Mouse (Mus musculus) 416B (cell line): ENCODE data around the gene Eif2ak3.
"Not testable (repeated sequence)": the region's sequence is repeated elsewhere in the genome, so short reads cannot be mapped to it uniquely, and the experiment has no call there.

Experiments
- DNase-seq: peaks from one replicate; pipeline ENCODE4 v3.0.0; 2011; ENCODE audit warnings: low read depth

The Eif2ak3 gene

GRCm38 (mm10) chr6:70844002-70844804, at the start of gene Eif2ak3:
Gene Eif2ak3 (plus strand): TSS chr6:70844515.
- DNase-seq = peak; percentile 100

DNA sequence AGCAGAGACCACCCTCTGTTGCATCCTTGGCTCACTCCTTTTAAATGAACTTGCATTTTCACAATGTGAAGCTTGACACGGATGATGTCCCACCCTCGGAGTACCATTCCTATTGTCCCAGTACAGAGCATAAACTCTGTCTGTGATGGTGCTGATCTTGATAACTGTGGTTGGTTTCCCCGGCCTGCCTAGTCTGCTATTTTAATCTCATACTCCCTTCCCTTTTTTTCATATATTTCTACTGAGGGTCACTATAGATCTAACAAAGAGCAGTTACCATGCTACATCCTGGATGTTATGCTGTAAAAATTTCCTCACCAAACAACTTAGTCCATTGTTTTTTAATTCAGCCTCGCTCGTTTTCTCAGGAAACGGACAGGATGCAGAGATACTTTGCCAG, 47.4 kb upstream of the Eif2ak3 start:
- no peak for DNase-seq

DNA sequence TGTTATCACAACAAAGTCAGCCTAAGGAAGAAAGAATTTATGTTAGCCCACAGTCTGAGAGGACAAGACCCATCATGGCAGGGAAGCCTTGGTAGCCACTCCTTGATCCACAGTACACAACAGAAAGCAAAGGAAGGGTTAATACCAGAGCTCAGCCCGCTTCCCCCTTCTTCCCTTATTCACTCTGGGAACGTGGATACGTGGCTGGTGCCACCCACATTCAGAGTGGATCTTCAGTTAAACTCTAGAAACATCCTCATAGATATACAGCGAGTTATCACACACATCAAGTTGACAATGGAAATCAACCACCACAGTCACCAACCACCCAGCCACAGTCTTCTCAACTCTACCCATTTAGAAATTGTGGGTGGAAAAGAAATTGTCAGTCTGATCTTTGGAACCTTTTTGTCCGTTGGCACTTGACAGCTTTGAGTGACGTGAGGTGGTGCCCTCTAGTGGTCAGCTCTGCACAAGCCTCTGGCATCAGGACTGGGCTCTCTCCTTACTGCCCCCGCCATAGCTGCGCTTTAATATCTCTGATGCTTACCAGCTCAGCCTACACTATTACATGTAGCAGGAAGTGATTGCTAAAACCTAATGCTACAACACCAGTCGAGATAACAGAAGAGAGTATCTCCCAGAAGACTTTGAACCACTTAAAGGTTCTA, 46.6 kb upstream of the Eif2ak3 start:
- DNase-seq = peak; percentile 85

- peak; percentile 79 for DNase-seq
These were observed 39.7 kb upstream of the Eif2ak3 start for GRCm38 (mm10) chr6:70804632-70805031.

GRCm38 (mm10) chr6:70805267-70805666, 39.0 kb upstream of the Eif2ak3 start:
- peak; percentile 75 for DNase-seq

DNA sequence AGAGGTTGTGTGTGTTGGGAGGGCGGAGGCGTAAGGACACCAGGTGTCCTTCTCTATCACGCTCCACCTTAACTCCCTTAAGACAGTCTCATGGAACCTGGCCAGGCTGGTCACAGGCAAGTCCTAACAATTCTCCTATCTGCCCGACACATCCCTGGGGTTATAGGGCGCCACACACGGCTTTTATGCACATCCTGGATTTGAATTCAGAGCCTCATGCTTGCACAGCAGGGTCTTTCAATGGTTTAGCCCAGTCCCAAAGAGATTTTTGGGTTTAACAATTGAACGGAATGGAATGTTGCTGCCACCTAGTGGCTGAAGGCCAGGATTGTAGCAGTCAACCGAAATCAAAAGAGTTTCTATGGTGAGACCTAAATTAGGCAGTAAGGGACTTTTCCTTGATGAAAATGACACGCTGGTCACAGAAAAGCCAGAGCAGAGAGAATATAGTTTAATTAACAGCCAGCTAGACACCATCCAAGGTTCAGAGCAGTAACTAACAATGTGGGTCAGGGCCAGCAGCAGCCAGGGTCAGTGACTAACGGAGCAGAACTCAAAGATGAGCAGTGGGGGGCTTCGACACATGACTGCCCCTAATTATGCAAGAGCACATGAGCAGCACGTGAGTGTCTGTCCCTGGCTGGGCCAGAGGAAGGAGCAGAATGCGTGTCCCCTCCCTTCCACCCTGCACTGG, 38.3 kb upstream of the Eif2ak3 start:
- DNase-seq = peak; percentile 73

DNA sequence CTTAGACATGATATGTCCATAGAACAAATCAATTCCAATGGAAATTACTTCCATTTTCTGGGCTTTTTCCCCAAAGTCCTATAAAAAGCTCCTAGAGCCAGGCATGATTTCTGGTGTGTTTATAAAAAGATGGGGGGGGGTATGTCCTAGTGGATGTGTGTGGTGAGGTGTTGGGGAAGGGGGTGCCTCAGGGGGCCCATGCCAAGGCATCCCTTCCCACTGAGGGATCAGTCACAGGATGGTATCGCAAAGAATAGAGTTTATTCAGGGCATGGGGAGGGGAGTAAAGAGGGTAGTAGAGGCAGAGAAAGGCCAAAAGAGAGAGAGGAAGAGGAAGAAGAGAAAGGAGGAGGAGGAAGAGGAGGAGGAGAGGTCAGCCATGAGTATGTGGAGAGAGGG, 37.8 kb upstream of the Eif2ak3 start:
- DNase-seq = no peak

DNA sequence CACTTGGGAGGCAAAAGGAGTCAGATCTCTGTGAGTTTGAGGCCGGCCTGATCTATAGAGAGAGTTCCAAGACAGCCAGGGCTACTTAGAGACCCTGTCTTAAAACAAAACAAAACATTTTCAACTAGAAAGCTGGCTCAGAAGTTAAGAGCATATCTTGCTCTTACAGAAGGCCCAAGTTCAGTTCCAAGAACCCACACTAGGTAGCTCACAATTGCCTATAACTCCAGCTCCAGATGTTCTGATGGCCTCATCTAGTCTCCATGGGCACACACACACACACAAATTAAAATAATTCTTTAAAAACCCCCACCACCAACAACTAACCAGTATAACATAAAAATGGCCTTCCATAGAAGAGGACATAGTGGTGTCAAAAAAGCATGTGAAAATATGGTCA, 33.8 kb upstream of the Eif2ak3 start:
- DNase-seq = no peak

DNA sequence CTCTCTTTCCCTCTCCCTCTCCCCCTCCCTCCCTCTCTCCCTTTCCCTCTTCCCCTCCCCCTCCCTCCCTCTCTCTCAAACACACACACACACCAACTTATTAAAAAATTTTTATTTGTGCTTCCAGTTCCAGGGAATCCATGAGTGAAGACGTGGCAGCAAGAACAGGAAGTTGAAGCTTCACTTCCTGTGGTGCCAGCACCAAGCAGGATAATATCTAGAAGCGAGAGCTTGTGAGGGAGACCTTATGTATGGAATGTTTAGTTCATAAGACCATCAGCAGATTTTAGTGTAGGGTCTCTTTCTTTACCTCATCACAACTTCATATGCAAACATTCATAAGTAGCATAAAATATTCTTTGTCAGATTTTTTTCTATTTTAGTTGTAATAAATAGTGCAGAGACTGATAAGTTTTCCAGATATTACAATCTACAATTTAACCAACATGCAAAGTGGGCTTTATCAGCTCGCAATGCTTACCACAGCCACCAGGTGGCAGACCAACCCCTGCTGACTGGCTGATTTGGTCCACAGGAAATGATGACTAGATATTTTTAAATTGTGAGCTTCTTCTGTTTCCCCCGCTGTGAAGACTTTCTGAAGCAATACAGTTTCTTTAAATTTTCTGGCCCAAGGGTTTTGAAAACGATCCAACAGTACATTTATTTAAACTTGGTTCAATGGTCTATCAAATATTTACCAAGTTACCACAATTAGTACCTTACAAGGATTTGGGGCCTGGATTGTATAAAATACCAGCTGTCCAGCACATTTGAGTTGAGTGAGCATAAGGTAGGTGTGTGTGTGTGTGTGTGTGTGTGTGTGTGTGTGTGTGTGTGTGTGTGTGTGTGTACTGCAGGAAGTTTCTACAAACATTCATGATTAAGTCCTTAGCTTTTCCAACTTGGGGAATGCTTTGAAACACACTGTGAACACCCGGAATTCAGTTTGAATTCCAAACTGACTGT, 32.5 kb upstream of the Eif2ak3 start:
- DNase-seq = peak; percentile 87

DNA sequence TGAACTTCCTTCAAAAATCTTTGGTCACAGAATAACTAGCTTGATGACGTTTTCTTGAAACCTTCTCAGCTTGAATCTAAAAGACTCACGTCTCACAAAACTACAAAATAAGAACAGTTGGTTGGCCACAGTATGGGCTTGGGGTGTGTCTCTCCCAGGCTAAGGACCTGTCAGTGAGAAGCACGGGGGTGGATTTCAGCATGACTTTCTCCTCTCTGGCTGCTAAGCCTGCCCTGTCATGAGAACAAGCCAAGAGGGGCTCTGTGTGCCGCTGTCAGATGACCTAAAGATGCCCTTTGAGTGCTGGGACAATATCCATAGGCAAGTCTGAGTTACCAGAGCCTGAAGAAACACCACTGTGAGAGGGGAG, 31.8 kb upstream of the Eif2ak3 start:
- DNase-seq = peak; percentile 35

- no peak for DNase-seq
These were observed 30.2 kb upstream of the Eif2ak3 start for GRCm38 (mm10) chr6:70813921-70814628.

DNA sequence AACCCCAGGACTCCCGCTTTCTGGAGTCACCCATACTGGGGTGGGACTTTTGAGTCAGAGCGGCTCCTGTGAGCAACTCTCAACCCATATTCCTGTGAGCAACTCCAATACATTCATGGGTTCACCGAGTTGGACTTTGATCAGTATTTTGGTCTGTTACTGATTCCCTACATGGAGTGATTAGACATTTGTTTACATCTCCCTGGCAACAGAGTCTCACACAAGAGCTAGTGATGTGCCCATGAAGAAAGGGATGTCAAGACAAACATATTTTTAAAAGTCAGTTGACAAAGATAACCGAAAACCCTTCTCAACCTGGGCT, 29.7 kb upstream of the Eif2ak3 start:
- no peak for DNase-seq

- no peak for DNase-seq
These were observed 28.8 kb upstream of the Eif2ak3 start for GRCm38 (mm10) chr6:70815471-70815870.

- no peak for DNase-seq
These were observed 22.7 kb upstream of the Eif2ak3 start for GRCm38 (mm10) chr6:70821566-70821965.

GRCm38 (mm10) chr6:70822386-70822910, 21.9 kb upstream of the Eif2ak3 start:
- no peak for DNase-seq

DNA sequence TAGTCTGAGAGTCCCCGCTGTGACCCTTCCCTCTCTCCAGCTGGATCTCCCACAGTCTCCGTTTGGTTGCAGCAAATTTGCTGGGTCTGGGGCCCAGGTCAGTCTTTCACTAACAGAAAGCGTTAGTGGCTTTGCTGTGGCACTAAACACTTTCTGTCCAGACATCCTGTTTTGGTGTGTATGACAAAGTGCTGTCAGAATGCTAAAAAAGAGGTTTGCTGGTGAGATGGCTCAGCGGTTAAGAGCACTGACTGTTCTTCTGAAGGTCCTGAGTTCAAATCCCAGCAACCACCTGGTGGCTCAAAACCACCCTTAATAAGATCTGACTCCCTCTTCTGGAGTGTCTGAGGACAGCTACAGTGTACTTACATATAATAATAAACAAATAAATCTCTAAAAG, 21.0 kb upstream of the Eif2ak3 start:
- not testable (repeated sequence) for DNase-seq

DNA sequence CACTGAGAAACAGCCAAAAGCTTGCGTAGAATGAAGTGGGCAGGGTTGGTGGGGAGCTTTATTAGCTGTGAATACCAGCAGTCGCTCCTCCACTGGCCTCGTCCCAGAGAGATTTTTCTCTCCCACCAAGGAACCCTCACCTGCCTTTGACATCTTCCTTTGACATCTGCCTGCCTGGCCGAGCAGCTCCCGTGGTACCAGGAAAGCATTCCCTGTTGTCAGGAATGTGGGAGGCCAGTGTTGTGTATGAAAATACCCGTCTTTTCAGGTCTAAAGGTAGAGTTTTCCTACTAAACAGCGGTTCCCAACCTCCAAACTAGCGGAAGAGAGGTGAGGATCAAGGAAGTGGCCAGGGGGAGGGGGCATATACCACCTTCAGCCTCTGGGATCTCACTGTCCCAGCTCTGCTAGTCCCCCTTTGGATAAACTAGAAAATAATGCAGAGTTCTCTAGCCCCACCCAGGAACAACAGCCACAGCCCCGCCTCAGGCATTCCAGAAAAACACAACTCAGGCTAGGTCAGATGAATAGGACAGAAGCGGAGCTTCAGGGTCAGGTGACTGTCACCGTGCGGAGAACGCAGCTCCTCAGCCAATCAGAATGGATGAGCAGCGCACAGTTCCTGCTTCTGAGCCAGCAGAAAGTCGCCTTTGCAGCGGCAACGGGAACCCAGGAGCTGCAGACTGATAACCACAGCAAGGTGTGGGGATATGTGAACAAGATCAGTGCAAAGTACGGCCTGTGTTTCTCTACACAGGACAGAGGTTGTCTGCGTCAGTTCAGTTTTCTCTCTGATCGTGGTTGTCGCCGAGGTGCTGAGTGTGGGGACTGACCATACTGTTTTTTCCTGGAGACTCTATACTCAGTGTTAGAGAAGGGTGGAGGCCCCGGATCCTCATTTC, 20.0 kb upstream of the Eif2ak3 start:
- no peak for DNase-seq

DNA sequence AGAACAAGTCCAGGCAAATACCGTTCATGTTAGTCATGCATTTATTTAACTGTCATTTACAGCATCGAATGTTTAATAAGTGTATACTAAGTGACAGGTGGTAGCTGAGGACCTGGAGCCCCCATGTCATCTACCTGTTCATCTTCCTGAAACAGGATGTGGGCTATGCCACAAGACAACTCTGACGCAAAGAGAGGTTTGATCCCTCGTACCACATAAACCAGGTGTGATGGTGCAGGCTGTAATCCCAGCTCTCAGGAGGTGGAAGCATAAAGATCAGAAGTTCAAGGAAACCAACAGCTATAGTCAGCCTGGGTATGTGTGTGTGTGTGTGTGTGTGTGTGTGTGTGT, 19.4 kb upstream of the Eif2ak3 start:
- peak; percentile 8 for DNase-seq

DNA sequence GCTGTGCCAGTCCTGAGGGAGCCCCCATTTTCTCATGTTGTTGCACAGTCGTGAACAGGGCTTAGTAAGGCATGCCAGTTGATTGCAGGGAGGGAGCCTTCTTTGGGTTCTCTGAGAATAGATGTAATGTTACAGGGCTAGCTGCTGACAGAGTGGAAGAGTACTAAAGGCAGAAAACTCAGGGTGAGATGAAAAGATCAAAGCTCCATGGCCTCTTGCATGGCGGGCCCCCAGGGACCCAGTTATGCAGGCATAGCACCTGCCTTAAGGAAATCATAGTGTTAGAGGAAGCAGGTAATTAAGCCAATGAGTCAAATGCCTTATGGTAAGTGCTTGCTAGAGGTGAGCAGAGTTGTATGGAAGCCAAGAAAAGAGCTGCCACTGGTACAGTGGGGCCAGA, 14.9 kb upstream of the Eif2ak3 start:
- no peak for DNase-seq

DNA sequence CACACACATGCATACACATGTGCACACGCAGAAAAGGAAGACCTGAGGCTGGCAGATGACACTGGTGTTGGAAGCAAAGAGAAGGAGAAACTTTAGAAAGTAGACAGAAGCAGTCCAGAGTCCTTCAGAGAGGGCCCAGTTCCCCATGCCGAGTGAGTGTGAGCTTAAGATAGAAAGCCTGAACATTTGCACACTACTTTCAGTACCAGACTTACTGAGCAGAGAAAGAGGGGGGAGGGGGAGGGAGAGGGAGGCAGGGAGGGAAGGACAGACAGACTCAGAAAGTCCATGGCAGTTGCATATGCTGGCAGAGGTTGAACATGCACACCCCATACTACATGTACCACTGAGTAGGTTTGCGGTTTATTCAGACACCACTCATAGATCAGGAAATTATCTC, 13.8 kb upstream of the Eif2ak3 start:
- no peak for DNase-seq
